Mouse (Mus musculus) adrenal gland, postnatal 14 days (tissue): ENCODE data around the gene 2310030G06Rik. TPM values are rescaled to one million over a fixed set of nuclear protein-coding genes. Genes with fewer than 3 reads are reported as not detected.

Experiments
- DNase-seq: peaks from one replicate; pipeline ENCODE4 v3.0.0; 2021; ENCODE audit warnings: mixed read lengths
- long read RNA-seq, 2 experiments: library from polyadenylated mRNA; stranded (forward); transcript quantifications; one replicate each; pipeline ENCODE4 v2.0.0; 2021
- total RNA-seq: library from RNA; stranded (reverse); gene quantifications from 2 replicates; pipeline ENCODE4 v1.2.3, GENCODE M21; 2021

The 2310030G06Rik gene
- total RNA-seq = 6.6 and 6.9 TPM in 2 replicates
- long read RNA-seq, experiment 1, transcript 2310030G06Rik-201 (4 exons, 1,257 nt) = major isoform, 7 of 8 reads
- long read RNA-seq, experiment 1, partial matches to known transcripts = 0 of 8 reads
- long read RNA-seq, experiment 1, other reads (novel, unspliced or antisense) = 1 of 8 reads
- long read RNA-seq, experiment 2, partial matches to known transcripts = 1 of 3 reads
- long read RNA-seq, experiment 2, other reads (novel, unspliced or antisense) = 1 of 3 reads

DNA sequence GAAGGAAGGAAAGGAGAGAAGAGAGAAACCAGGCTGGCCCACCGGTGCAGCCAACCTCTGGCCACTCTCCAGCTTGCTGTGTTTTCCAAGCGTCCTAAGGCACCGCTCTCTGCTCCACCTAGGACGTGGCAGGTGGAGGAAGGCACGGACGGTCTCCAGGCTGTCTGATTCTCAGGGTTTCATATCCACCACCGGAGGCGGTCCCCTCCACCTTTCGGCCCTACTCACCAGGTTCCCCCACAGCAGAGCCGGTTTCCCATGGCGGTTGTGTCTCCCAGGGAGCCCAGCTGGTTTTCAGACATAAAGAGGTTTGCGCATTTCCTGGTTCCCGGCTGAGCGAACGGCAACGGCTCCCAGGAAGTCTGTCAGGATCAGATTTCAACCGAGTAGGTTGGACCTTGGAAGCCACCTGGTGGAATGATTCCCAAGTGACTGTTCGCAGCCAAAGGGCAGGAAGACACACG is at the start of gene 2310030G06Rik:
Gene 2310030G06Rik, minus strand, starts transcription at position 323 of the 464 bp plus-strand sequence.
- DNase-seq = peak; percentile 70

DNA sequence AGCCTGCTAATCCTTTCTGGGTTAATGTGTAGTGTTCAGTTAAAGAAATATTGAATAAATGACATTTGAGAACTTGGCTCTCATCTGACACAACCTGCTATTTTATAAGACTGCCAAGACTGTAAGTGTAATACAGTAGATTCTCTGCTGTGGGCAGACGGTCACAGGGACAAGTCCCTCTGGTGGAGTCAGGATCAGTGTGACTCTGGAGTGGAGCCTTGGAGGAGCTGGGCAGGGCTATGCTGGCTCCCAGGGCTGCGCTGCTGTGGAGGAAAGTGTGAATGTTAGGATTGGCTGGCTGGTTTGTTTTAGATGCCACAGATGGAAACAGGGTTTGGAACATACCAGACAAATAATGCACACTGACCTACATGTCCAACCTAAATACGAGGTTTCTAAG is 48.9 kb upstream of the 2310030G06Rik start:
- peak; percentile 14 for DNase-seq

DNA sequence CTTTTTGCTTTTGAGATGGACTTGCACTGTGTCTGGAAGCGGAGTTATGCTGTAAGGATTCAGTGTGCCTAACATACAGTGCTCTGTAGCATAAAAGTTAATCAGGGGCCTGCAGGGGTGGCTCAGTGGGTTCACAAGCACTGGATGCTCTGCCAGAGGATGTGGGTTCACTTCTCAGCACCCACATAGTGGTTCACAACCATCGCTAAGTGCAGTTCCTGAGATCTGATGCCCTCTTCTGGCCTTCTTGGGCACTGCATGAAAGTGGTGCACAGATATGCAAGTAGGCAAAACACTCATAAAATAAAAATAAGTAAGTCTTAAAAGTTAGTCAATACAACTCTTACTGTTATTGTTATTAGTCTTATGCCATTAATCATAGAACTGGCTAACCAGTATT is 35.8 kb upstream of the 2310030G06Rik start:
- DNase-seq = peak; percentile 44

DNA sequence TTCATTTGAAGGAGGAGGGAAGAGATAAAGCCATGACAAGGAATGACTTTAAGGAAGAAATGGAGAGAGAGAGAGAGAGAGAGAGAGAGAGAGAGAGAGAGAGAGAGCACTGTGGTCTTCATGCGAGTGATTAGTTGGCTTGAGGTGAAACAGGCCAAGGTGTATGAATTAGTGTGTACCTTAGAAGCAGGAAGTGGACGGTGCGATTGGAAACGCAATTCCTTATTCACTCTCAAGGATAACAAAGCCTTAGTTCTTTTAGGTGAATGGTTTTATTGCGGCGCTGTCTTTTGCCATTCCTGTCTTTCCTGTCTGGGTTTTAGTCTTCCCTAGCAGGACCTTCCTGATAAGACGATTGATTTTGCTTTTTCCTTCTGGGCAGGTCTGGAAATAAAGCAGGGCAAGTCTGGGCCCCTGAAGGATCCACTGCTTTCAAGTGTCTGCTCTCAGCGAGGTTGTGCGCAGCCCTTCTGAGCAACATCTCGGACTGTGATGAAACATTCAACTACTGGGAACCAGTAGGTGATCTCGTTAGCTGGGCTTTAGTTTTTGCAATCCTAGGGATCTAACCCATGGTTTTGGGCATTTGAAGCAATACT is 29.9 kb upstream of the 2310030G06Rik start:
- DNase-seq = no peak

GRCm38 (mm10) chr9:50775662-50776126 is 29.4 kb upstream of the 2310030G06Rik start:
- peak; percentile 35 for DNase-seq

DNA sequence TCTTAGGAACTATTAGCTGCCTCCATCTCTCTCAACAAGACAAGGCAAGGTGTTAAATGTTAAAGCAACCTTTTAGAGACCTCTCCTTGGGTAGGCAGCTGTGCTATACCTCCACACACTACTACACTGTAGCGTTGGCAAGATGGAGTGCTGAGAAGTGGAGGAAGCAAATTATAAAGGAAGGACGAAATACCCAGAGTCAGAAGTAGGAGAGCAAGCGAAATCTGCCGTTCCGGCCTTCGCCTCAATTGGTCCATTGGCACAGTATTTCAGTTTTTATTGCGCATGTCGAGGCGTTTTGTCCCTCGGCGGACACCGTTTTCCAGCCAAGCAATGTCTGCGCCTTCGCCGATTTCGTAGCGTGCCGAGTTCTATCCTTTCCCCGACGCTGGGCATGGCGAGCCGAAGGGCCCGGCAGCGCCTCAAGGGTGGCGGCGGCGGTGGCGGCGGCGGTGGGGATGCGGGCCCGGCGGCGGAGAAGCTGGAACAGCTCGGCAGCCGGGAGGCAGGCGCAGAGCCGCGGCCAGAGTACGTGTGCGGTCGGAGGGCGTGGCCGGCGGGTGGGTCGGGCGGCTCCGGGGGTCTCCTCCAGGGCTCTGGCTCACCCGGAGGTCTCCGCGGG is 28.8 kb upstream of the 2310030G06Rik start, which contains the start of the genes Alg9 and 1110032A03Rik:
Gene Alg9, plus strand, starts transcription at position 29 of the 622 bp plus-strand sequence.
Gene 1110032A03Rik, minus strand, starts transcription at position 530 of the 622 bp plus-strand sequence.
- peak; percentile 93 for DNase-seq

DNA sequence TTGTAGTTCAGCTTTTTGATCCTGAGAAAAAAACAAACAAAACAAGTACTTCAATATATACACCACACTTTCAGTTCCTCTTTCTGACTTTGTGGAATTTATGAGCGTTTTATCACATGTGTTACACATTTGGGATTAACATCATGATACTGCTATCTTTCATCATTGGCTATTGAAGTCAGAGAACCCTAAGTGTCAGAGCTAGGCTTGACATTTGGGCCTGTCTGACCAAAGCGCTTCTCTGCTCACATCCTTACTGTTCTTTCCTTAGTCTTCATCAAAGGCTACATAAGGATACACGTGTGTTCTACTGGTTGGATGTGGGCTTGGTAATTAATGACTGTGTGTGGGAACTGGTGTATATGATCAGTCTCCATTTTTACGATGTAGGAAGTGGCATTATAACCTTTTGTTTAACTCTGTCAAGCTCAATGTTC is 27.7 kb upstream of the 2310030G06Rik start:
- no peak for DNase-seq

DNA sequence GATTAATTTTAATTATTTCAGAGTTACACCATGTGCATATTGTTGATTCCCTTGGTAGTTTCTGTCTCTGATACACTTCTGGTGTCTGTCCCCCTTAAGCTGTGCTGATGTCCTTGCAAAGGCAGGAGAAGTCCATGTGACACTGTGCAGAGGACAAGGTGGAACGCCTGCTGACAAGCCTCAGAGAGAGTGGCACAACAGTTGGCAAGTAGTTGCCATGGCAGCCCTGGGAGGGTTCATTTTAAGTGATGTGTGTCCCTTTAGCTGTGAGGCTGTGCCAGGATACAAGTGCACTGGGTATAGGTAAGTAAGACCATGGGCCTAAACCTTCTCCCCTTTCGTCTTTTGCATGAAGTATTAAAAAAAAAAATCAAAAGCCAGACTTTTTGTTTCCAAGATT is 23.7 kb upstream of the 2310030G06Rik start:
- no peak for DNase-seq

GRCm38 (mm10) chr9:50768107-50769002 is 22.0 kb upstream of the 2310030G06Rik start, which contains the start of gene Fdxacb1:
TSS of gene Fdxacb1 (plus strand) at chr9:50768236.
- peak; percentile 99 for DNase-seq

DNA sequence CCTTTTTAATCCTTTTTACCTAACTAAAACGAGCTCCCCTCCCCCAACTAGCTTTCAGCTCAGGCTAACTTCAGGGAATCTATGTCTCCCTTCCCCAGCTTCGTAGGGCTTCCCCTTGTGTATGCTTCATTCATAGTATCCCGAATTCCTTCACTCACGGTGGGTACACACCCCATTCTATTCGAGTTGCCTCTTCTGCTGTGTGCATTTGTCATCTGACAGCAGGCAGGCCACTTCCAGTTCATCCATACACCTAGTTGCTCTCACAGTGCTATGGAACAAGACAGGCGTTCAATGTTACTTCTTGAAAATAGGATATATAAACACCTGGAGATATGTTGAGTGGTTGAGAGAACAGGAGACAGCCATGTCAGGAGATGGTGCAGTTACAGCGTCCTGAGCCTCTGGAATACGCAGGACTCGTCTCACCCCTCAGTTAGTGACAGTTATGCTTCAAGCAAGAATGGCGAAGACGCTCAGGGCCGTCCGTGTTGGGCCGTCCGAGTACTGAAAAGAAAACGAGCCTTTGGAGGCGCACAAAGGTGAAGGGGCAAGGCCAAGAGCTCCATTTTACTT is 21.3 kb upstream of the 2310030G06Rik start:
- no peak for DNase-seq

GRCm38 (mm10) chr9:50763331-50763730 is 17.0 kb upstream of the 2310030G06Rik start:
- DNase-seq = peak; percentile 24

- no peak for DNase-seq
These were observed 15.3 kb upstream of the 2310030G06Rik start for GRCm38 (mm10) chr9:50761520-50762243.

- no peak for DNase-seq
These were observed 10.4 kb upstream of the 2310030G06Rik start for GRCm38 (mm10) chr9:50756711-50757110.

DNA sequence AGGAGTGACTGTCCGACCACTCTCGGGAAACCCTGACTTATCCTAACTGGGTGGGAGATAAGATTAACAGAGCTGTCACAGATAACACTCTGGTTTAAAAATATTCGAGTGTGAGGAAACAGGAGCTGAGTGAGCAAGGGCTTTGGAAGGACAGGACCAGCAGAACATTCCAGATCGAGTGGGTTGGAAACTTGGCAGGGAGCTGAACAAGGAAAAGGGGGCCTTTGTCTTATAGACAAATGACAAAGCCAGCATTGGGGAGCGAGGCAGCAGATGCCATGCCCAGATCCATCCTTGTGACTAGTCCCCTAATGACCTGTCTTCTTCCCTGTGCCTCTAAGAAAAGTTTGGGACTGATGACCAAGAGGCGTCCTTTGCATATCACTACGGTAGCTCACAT is 7.6 kb upstream of the 2310030G06Rik start:
- no peak for DNase-seq

DNA sequence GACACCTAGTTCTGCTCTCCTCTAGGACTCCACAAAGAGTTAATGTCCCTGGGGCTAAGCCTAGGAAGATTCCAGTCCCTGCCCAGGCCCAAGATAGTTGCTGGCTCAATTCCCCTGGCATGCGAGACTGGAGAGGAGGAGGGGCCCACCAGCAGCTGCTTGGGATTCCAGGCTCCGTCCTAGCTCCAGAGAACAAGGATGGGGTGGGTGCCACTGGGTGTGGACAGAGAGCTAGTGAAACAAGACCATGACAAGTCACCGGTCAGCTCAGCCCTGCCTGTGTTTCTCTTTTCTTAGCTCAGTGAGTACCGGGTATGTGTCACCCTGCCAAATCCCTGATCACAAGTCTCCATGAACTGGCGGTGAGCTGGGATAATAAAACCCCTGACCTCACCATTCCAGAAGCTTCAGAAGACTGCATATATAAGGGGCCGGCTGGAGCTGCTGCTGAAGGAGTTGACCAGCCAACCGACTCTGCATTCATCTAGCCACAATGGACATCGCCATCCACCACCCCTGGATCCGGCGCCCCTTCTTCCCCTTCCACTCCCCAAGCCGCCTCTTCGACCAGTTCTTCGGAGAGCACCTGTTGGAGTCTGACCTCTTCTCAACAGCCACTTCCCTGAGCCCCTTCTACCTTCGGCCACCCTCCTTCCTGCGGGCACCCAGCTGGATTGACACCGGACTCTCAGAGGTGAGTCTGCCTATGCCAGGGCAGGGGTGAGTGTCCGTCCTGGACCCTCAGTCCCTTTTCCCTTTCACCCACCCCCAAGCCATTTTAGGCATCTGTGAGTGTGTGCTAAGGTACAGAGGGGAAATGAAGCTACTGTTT is 6.7 kb upstream of the 2310030G06Rik start:
- peak; percentile 79 for DNase-seq

DNA sequence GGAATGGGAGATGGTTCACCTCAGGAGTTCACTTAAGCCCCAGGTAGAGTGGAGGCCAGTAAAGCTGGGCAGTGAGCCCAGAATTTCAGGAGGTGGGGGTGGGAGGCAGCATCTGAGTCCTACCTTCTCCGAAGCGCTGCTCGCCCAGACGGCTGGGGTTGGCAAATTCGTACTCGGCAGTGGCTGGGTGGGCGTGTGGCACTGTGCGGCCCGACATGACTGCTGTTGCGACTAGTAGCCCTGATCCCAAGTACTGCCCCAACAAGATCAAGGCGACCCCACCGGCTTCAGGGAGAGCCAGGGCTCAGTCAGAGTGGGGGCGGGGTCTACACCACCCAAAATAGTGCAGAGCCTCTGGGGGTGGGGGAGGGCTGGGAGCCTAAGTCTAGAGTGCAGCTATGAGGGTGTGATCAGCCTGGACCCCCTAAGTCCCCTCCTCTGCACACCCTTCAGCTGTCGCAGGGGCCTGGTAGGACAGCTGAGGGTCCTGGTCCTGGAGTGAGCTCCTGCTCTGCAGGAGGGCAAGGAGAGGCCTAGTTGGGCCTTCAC is 5.8 kb upstream of the 2310030G06Rik start, which contains the start of gene Hspb2:
Gene Hspb2, minus strand, starts transcription at position 301 of the 549 bp plus-strand sequence.
- peak; percentile 14 for DNase-seq

- no peak for DNase-seq
These were observed 5.0 kb upstream of the 2310030G06Rik start, which contains the start of gene Cryab for GRCm38 (mm10) chr9:50751323-50751722. TSS of gene Cryab (plus strand) at chr9:50751325.

DNA sequence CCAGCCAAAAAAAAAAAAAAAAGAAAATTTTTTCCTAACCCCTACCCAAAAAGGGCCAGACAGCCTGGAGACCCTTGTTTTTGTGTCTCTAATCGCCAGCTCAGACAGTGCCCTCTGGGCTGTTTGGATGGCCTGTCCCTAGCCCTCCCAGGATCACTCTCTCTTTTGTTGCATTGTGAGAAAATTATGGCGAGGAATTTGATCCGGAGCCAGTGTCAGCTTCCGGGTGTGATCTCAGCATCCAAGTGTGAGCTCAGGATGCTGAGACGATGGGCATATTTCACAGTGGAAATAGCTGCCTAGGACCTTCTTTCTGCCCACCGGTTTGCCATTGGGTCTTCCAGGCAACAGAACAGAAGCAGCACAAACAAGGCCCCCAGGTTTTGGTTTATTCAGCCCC is 4.4 kb upstream of the 2310030G06Rik start:
- no peak for DNase-seq

- no peak for DNase-seq
These were observed 530 bp downstream of the 2310030G06Rik start for GRCm38 (mm10) chr9:50745806-50746205.
